Mouse (Mus musculus): Measurements from ENCODE around the gene S100g. TPM values are rescaled to one million over a fixed set of nuclear protein-coding genes. Genes with fewer than 3 reads are reported as not detected.

The S100g gene
- polyA plus RNA-seq, 1 experiment, result not detected

- H3K36me3 ChIP-seq (replicated peaks; ENCODE audit: low read length), result peaks cover 72% of the 10 kb centered on the region
- no peaks in the 10 kb centered on the region for H3K27me3 ChIP-seq (replicated peaks)
- no peak for TF ChIP-seq GATA1 (IDR thresholded peaks at IDR 0.05; ENCODE audit: borderline replicate concordance, low read length)
- no peak for TF ChIP-seq FLI1 (IDR thresholded peaks at IDR 0.05; ENCODE audit: low read length)
- H3K4me3 ChIP-seq (replicated peaks), result no peak overlapping the region
- no peaks in the 10 kb centered on the region for H3K4me1 ChIP-seq
- H3K9me3 ChIP-seq, result no peaks in the 10 kb centered on the region
Measured at GRCm38 (mm10) chrX:162931467-162931866, 32.9 kb downstream of the S100g start.

GRCm38 (mm10) chrX:162921487-162922125, 42.8 kb downstream of the S100g start:
- Histone ChIP-seq H3K4me1 (no peaks in the 10 kb centered on the region), H3K27me3 (replicated peaks) (peaks cover 1% of the 10 kb centered on the region), H3K9me3 (no peaks in the 10 kb centered on the region), H3K4me3 (replicated peaks) (no peak overlapping the region), H3K36me3 (replicated peaks; ENCODE audit: low read length) (peaks cover 73% of the 10 kb centered on the region)
- TF ChIP-seq FLI1 (IDR thresholded peaks at IDR 0.05; ENCODE audit: low read length), result no peak
- no peak for TF ChIP-seq GATA1 (IDR thresholded peaks at IDR 0.05; ENCODE audit: borderline replicate concordance, low read length)

DNA sequence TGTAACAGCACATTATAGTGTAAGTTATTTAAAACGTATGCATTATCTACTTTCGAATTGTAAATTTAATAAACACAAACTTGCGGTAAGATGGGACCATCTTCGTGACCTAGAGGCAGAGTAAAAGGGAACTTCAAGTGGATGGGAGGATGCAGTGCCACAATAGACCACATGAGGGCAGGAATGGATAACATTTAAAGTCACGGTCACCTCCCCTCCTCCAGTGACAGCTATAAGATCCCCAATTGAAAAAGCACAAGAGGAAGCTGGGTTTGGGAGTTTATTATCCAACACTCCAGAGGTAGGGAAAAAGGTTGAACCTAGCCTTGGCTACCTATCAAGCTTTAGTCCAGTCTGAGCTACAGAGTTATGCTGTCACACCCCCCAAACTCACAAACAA, 48.7 kb downstream of the S100g start:
- no peak overlapping the region for H3K4me3 ChIP-seq (replicated peaks)
- TF ChIP-seq FLI1 (IDR thresholded peaks at IDR 0.05; ENCODE audit: low read length) (no peak), GATA1 (IDR thresholded peaks at IDR 0.05; ENCODE audit: borderline replicate concordance, low read length) (no peak)

GRCm38 (mm10) chrX:162913651-162914050, 50.7 kb downstream of the S100g start:
- H3K27me3 ChIP-seq (replicated peaks), result peaks cover 2% of the 10 kb centered on the region
- H3K36me3 ChIP-seq (replicated peaks; ENCODE audit: low read length), result peaks cover 67% of the 10 kb centered on the region

More for the DNA sequence above, 48.7 kb downstream of the S100g start:
- no peaks in the 10 kb centered on the region for H3K9me3 ChIP-seq
- peaks cover 60% of the 10 kb centered on the region for H3K36me3 ChIP-seq (replicated peaks; ENCODE audit: low read length)
- no peaks in the 10 kb centered on the region for H3K4me1 ChIP-seq
- peaks cover 2% of the 10 kb centered on the region for H3K27me3 ChIP-seq (replicated peaks)

More at GRCm38 (mm10) chrX:162913651-162914050, 50.7 kb downstream of the S100g start:
- Histone ChIP-seq H3K4me3 (replicated peaks) (no peak overlapping the region), H3K9me3 (no peaks in the 10 kb centered on the region), H3K4me1 (no peaks in the 10 kb centered on the region)
- no peak for TF ChIP-seq GATA1 (IDR thresholded peaks at IDR 0.05; ENCODE audit: borderline replicate concordance, low read length)
- no peak for TF ChIP-seq FLI1 (IDR thresholded peaks at IDR 0.05; ENCODE audit: low read length)

Other genes starting within 250 kb of the S100g start
- 3.9 and 30.8 TPM in 2 replicates for gene Rbbp7, start 204.2 kb downstream of the S100g start, polyA plus RNA-seq (2012; ENCODE audit: insufficient read depth, low replicate concordance)
- 0.56 and 1.6 TPM in 2 replicates for gene Txlng, start 135.1 kb downstream of the S100g start, polyA plus RNA-seq (2012; ENCODE audit: insufficient read depth, low replicate concordance)
- gene Syap1, start 76.2 kb downstream of the S100g start, polyA plus RNA-seq (2012; ENCODE audit: insufficient read depth, low replicate concordance), result 9.4 TPM in 1 of 2 replicates, not detected in the other
- gene Ctps2, start 63.4 kb downstream of the S100g start, polyA plus RNA-seq (2012; ENCODE audit: insufficient read depth, low replicate concordance), result 2.9 TPM in 1 of 2 replicates, not detected in the other

Measured in megakaryocyte, embryonic 14.5 days (primary cell).